Mouse (Mus musculus): ENCODE data around the gene Lep. TPM values are rescaled to one million over a fixed set of nuclear protein-coding genes. Genes with fewer than 3 reads are reported as not detected.

Lep gene
- polyA plus RNA-seq (2017; shearing (Covaris generic)), result 0.11 TPM

DNA sequence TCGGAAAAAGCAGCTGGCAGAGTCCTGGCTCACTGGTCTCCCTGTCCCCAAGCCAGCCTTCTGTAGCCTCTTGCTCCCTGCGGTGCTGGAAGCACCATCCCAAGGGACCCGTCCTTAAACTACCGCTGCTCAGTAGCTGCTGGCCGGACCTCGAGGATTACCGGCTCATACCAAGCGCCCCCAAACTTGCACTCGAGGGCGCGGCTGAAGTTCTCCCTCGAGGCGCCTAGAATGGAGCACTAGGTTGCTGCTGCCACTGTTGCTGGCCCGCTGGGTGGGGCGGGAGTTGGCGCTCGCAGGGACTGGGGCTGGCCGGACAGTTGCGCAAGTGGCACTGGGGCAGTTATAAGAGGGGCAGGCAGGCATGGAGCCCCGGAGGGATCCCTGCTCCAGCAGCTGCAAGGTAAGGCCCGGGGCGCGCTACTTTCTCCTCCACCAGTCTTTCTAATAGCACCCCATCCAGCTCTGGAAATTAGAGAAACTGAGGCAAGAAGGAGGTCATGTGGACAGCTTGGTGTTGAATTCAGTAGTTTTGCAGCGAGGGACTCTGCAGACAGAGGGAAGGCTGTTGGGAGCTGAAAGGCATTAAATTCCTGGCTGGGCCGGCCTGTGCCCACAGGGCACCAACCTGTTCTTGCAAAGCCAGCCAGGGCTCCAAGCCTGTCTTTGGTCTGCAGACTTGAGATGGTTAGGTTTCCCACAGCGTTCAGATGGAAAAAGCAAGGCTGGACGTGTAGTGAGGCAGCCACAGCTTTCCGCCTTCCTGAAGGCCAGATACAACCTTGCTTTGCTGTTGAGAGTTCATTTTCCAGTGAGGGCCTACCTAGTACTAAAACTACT, at the start of gene Lep:
TSS of gene Lep (plus strand) at position 375 of the 840 bp plus-strand sequence.

Other genes starting within 250 kb of the Lep start
- 0.36 TPM for gene Lrrc4, start 228.5 kb upstream of the Lep start, polyA plus RNA-seq (2017; shearing (Covaris generic))
- 66.1 TPM for gene Rbm28, start 104.8 kb downstream of the Lep start, polyA plus RNA-seq (2017; shearing (Covaris generic))
- gene Prrt4, start 119.4 kb downstream of the Lep start, polyA plus RNA-seq (2017; shearing (Covaris generic)), result 0.25 TPM
- 111 TPM for gene Impdh1, start 156.1 kb downstream of the Lep start, polyA plus RNA-seq (2017; shearing (Covaris generic))
- gene Hilpda, start 212.3 kb downstream of the Lep start, polyA plus RNA-seq (2017; shearing (Covaris generic)), result 33.7 TPM
- 0.92 TPM for gene Fam71f2, start 219.4 kb downstream of the Lep start, polyA plus RNA-seq (2017; shearing (Covaris generic))